Mouse (Mus musculus) limb, embryonic 13.5 days (tissue): Measurements from ENCODE around the gene Sbf2. TPM values are rescaled to one million over a fixed set of nuclear protein-coding genes. Genes with fewer than 3 reads are reported as not detected.

ENCODE experiments used
- ATAC-seq: fragments of 200-750 bp; cut with Nextera tagmentation; 2 replicates; pipeline ENCODE4 v1.8.0; 2017; ENCODE audit warnings: low read depth, moderate number of reproducible peaks, moderate TSS enrichment; ENCODE audit not compliant: low FRiP score
- H3K27ac ChIP-seq: fragments of 300-500 bp; sonication (generic); 2 replicates; pipeline ENCODE4 v1.5.1; 2015; ENCODE audit warnings: inconsistent platforms, mild to moderate bottlenecking, moderate library complexity
- H3K27me3 ChIP-seq: fragments of 300-500 bp; sonication (generic); 2 replicates; pipeline ENCODE4 v1.6.1; 2015; ENCODE audit warnings: mild to moderate bottlenecking, inconsistent platforms
- H3K36me3 ChIP-seq: fragments of 300-500 bp; sonication (generic); 2 replicates; pipeline ENCODE4 v1.6.1; 2015; ENCODE audit warnings: inconsistent platforms, mild to moderate bottlenecking, moderate library complexity
- H3K4me1 ChIP-seq: fragments of 300-500 bp; sonication (generic); 2 replicates; pipeline ENCODE4 v1.6.1; 2015; ENCODE audit warnings: inconsistent platforms
- H3K4me2 ChIP-seq: fragments of 300-500 bp; sonication (generic); replicated peaks from 2 replicates; pipeline ENCODE4 v1.6.1; 2015; ENCODE audit warnings: inconsistent platforms, mild to moderate bottlenecking, moderate library complexity
- H3K4me3 ChIP-seq: fragments of 300-500 bp; sonication (generic); 2 replicates; pipeline ENCODE4 v1.5.1; 2015; ENCODE audit warnings: moderate library complexity, mild to moderate bottlenecking, inconsistent platforms
- H3K9ac ChIP-seq: fragments of 300-500 bp; sonication (generic); 2 replicates; pipeline ENCODE4 v1.6.1; 2015; ENCODE audit warnings: mild to moderate bottlenecking, inconsistent platforms
- H3K9me3 ChIP-seq: fragments of 300-500 bp; sonication (generic); 2 replicates; pipeline ENCODE4 v1.6.1; 2016; ENCODE audit warnings: inconsistent platforms
- WGBS: fragments of 180-500 bp; shearing (Covaris S2); methylation state at CpG from one replicate; pipeline ENCODE4 v1.1.7; 2015; 5-methylcytosine and 5-hydroxymethylcytosine counted together
- polyA plus RNA-seq: library from polyadenylated mRNA; unstranded; fragments of >200 nt; fragmentation: Nextera tagmentation; extraction: Ambion mirVana; gene quantifications from 2 replicates; pipeline ENCODE4 v1.2.1, GENCODE M21; 2015

Sbf2 gene
- polyA plus RNA-seq, 1 experiment from 2014 or later: 30.9 TPM

- no peak for ATAC-seq
- 84% methylated on average over 11 of the region's 11 CpGs for WGBS
- Histone ChIP-seq H3K9me3 (no peaks in the 10 kb centered on the region), H3K9ac (no peak overlapping the region), H3K36me3 (peaks cover 19% of the 10 kb centered on the region), H3K4me1 (peaks cover 7% of the 10 kb centered on the region; the same call in 1 of the 2 replicates), H3K4me3 (no peak overlapping the region), H3K4me2 (no peak overlapping the region), H3K27ac (no peak overlapping the region), H3K27me3 (no peaks in the 10 kb centered on the region)
Measured at GRCm38 (mm10) chr7:110258196-110258950, 356.3 kb downstream of the Sbf2 start.

Other genes with a start within 250 kb of the Sbf2 start
- gene Adm, start 12.7 kb upstream of the Sbf2 start, polyA plus RNA-seq: 2.9 and 3.1 TPM in 2 replicates
- gene Ampd3, start 153.3 kb upstream of the Sbf2 start, polyA plus RNA-seq: 2.8 and 3.7 TPM in 2 replicates
- gene Rnf141, start 229.5 kb upstream of the Sbf2 start, polyA plus RNA-seq: 18.5 and 19.0 TPM in 2 replicates
- 2.4 and 3.2 TPM in 2 replicates for gene Lyve1, start 248.3 kb upstream of the Sbf2 start, polyA plus RNA-seq